Mouse (Mus musculus) embryonic fibroblast, embryonic 13.5 days (primary cell): ENCODE results near the gene Ehd3.

Source experiments
- CTCF ChIP-seq: IDR thresholded peaks from 2 replicates; pipeline ENCODE4 v1.5.1; 2011; ENCODE audit warnings: mild to moderate bottlenecking, control low read depth, low read length, moderate library complexity, borderline replicate concordance; ENCODE audit not compliant: insufficient read depth
- POLR2A ChIP-seq: IDR thresholded peaks from 2 replicates; pipeline ENCODE4 v1.6.1; 2011; ENCODE audit warnings: low read depth, mild to moderate bottlenecking, control low read depth, low read length, moderate library complexity

DNA sequence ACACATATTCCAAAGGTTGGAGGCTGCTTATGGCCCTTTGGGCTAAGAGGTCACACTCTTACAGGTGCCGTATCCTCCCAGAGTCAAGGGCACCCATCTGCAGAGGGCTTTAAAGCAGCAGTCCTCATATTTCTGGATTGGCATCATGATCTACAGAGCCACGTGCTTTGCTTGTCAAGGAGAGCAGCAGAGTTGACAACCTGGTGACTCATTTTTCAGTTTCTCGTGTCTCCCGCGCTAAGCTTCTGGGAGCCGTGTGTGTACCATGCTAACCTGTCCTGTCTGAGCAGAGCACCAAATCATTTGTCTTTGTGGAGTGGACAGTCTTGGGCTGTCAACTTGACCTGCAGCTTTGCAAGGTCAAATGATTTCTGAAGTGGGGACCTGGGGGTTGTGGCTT, 2.4 kb downstream of the Ehd3 start:
- no peak for TF ChIP-seq POLR2A
- no peak for TF ChIP-seq CTCF
